Mouse (Mus musculus) heart, postnatal 4 days (tissue): ENCODE measurements around the gene Pth1r. TPM values are rescaled to one million over a fixed set of nuclear protein-coding genes. Genes with fewer than 3 reads are reported as not detected.
"Not testable (repeated sequence)": the region's sequence is repeated elsewhere in the genome, so short reads cannot be mapped to it uniquely, and the experiment has no call there.

Experiments
- DNase-seq: peaks from one replicate; pipeline ENCODE4 v3.0.0; 2021
- total RNA-seq, 2 experiments: library from RNA; stranded (reverse); gene quantifications; 2 replicates each; pipeline ENCODE4 v1.2.3; 2021

Gene Pth1r
- total RNA-seq, 2 experiments from 2014 or later: 16.4 to 19.3 TPM

DNA sequence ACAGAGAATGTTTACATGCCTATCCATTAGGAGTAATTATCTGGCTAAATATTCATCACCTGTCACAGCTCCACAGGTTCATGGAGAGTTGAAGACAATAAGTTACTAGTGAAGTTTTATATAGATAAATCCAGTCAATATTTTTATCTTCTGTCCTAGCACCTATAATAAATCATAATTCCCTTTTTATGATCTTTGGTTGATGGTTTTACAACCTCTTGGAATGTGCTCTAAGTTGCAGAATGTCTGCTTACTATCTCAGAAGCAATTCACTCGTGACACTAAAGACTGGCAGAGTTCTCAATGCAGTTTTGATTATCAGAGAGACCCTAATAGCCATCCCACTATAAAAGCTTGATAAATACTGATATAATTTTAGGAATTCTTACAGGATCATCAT lies 33.6 kb downstream of the Pth1r start:
- DNase-seq: no peak

DNA sequence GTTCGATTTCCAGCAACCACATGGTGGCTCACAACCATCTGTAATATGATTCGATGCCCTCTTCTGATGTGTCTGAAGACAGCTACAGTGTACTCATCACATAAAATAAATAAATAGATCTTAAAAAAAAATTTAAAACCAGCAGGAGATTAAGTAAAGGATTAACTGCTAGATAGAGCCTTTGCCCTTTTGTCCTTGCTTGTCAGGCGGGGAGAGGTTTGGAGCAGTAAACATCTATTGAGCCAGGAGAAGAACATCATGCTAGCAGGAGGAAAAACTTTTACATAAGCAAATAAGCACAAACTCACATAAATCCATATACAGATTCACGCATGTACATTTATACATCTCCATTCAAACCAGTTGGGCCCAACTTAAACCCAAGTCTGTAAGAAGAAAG lies 34.4 kb downstream of the Pth1r start:
- DNase-seq: no peak

DNA sequence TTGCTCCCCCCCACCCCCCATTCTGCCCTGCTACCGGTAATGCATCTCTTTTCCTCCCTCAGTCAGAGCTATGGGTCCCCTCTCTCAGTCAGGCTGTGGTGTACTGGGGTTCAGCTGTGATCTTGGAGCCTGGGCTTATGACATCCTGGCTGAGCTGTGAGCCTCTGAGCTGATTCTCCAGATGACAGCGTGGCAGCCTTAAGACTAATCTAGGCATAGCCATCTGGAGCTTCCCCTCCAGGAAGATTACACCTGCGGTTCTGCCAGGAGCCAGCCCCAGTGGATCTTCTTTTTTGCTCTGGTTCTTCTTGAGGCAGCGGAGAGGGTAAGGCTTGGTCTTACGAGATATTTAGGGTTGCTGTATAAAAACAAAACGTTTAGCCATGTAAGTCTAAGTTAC lies 34.9 kb downstream of the Pth1r start:
- no peak for DNase-seq

DNA sequence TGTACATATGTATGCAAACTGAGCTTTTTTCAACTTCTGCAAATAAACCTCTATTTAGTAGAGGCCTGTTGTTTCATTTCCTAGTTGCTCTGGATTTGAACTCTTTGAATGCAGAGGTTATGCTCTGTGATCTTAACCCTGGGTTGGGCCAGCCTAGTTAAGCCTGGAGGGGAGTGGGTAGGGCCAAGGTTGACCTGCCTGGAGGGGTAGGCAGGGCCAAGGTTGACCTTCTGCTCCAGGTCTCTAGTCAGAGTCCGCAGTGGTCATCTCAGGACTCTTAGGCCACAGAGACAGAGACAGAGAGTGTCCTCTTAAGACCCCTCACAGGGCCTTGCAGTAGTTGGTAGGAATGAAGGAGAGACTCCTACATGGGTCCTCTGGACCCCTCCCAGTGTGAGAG lies 35.4 kb downstream of the Pth1r start:
- no peak for DNase-seq

DNA sequence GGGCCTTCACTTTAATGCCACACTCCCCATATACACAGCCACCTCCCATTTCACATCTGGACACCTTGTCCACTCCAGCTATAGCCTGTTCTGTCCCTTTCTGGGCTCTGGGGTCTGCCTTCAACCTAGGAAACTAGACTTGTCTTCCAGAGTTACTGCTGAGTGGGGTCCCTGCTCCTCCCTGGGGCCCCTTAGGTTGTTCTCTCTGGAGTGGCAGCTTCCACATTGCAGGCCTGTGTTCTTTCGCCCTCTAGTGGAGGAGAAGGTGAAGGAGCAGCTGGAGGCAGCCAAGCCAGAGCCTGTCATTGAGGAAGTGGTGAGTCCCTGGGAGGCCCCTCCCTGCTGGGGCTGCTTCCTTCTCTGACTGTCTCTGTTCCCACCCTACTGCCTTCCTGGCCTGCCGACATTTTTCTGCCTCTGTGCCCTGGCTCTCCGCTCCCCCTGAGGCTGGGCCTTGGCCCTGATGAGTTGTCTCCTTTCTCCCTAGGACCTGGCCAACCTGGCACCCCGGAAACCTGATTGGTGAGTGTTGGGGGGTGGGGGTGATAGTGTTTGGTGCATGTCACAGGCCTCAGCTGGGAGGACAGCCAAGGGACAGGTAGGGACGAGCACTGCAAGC lies 37.2 kb downstream of the Pth1r start:
- peak; percentile 87 for DNase-seq

DNA sequence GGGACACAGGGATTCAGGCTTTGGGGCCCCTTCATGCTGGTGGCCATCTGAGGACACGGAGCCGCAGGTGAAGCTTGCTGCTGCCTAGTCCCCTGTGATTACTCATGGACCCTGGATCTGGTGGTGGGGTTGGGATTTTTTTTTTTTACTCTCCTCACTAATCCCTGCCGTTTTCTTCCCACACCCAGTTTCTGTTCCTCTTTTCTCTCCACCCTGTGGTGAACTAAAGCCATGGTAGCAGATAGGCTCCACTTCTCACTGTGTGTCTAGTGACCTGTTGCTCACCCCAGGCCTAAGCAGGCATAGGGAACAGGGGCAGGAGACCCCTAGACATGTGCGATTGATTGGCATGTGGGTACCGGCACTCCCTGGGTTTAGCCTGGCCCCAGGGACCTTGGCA lies 40.2 kb downstream of the Pth1r start:
- DNase-seq: no peak

DNA sequence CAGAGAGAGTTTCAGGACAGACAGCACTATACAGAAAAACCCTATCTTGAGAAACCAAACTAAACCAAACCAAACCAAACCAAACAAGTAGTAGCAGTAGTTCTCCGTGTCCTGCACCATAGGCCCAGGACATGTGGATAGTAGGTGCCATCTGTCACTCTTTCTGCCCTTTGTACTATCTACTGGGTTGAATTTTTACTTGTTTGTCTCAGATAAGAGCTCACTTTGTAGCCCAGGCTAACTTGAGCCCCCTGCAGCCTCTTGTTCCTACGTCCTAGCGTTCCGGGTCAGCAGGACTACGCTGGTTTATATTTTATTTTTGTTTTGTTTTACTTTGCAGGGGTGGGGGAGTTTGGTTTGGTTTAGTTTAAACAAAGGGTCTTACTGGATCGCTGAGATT lies 43.0 kb downstream of the Pth1r start:
- DNase-seq: no peak

DNA sequence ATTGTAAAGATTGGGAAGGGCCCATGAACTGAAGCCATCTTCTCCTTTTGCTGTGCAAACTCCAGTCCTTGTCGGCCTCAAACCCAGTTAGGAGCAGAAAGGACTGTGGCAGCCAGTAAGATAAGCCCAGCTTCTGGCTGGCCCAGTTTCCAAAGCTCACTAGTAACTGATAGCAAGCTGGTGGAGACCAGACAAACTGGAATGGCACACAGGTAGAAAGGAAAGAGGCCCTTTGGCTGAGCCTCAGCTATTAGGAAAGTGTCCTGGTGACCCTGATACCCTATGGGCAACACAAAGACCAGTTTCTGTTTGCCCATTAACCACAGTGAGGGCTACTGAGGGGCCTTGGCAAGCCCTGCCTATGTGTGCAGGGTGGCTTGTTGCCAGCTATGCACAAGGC lies 44.1 kb downstream of the Pth1r start:
- DNase-seq: no peak

DNA sequence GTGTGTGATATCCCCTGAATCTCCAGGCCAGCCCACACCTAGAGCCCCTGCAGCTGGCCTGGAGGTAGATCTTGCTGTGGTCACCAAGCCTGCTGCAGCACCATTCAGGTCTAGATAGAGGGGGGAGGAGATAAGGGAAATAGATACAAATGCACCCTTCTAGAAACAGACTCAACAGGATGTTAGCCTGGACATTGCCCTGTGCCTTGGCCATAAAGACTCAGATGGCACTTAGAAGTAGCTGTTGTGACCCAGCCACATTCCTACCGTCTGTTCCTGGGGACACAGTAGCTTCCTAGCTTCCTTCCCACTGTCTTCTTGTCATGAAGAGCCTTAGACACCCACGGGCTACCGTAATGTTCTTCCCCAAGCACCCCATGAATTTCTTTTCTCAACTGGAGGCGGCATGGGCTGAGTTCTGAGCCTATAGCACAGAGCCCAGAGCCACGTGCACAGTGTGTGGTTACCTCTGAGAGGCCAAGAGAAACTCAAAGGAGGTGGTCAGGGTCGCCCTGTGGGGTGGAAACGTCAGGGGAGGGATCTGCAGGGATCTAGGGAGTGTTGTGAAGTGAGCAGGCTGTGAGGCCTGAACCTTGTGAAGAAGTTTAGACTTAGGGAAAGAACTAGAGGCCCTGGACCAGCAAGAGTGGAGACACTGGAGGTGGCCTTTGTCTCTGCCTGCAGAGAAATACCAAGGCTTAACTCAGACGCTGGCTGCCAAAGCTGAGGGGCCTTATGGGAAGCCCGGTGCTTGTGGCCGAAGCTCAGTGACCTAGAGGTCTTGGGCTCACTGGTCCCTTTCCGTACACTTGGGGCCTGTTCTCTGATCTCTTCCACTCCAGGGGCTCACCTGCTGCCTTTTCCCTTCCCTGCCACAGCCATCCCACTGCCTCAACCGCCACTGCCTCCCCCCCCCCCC lies 45.6 kb downstream of the Pth1r start:
- no peak for DNase-seq

DNA sequence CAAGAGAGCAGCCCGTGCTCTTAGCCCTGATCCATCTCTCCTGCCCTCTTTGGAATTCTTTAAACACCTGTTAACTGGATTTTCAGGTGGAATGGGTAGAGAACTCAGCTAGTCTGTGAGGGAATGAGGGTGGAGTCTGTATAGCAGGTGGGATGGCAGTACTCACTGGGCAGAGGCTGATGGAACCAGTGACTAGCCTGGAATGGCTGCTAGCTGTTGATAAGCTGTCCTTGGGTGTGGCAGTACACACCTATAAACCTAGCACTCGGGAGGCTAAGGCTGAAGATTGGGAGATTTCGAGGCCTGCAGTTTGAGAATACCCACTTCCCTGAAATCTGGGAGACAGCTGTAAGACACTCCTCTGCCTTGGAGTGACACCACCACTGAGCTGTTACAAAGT lies 47.4 kb downstream of the Pth1r start:
- DNase-seq: no peak

DNA sequence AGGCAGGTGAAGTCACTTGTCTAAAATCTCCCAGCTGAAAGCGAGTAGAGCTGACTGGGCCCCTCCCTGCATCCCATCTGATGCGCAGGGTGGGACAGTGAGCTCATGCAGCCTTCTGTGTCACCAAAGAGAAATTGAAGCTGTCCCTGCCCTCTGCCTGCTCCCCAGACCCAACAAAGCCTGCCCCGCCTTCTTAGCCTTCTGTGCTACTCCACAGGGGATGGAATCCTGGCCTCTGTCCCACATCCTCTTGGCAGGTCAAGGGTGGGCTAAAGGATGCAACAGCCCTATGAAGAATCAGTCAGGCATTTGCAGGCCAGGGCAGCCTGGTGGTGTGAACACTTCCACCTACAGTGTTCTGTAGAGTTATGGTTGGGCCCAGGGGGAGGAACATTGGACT lies 49.5 kb downstream of the Pth1r start:
- peak; percentile 67 for DNase-seq

DNA sequence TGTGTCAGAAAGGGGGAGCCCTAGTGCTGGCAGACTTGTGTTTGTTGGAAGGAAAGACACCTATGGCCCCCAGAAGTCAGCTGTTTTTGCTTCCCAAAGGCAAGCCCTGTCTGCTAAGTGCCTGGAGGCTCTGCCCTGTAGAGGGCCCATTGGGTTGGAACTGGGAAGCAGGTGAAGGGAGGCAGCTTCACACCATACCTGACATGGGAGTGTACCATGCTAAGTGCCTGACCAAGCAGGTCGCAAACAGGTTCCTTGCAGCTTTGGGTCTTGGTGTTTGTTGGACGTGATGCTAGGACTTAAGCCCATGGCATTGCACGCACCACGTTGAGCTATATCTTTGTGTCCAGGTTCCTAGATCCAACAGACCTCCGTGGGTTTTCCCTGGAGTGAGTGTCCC lies 50.5 kb downstream of the Pth1r start:
- no peak for DNase-seq

DNA sequence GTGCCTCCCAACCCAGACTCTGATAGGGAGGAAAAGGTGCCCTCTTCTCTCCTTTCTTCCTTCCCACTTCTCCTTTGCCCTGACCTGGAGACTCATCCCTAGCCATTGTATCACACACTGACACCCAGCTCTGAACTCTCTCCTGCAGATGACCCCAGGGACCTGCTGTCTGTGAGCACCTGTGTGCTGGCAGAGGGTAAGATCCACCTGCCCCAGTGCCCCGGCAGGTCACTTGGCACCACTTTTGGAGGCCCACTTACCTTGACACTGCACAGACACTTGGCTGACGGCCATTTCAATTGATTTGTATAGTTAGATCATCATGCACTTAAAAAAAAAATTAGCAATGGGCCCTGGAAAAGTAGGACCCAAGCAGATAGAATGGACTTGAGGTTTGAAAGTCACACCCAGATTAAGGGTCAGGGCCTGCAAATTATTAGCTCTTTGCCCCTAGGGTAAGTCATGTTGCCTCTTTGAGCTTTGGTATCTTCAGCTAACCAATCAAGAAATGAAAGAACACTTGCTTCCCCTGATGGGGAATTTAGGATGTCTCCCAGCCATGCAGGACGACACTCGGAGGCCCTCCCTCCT lies 51.7 kb downstream of the Pth1r start:
- no peak for DNase-seq

DNA sequence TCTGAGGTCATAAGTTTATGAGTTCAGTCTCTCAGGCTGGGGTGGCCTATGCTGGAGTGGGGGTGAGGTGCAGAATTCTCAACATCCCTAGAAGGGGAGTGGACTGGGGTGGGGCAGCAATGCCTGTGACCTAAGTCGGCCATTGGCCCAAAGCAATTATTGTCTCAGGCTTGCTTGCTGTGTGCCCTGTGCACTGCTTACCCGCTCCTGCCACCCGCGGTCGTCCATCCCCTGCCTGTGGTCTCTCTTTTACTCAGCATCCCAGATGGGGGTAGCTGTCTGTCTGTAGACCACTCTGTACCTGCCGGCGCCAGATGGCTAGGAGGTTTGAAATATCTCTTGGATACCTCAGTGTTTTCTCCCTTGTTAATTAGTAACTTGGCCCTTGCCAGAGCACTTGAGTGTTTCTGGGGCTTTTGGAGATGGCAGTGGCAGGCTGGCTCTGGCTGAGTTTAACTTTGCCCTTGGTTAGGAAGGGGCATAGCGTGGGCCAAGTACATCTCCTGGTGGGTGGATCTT lies 57.6 kb downstream of the Pth1r start:
- no peak for DNase-seq

DNA sequence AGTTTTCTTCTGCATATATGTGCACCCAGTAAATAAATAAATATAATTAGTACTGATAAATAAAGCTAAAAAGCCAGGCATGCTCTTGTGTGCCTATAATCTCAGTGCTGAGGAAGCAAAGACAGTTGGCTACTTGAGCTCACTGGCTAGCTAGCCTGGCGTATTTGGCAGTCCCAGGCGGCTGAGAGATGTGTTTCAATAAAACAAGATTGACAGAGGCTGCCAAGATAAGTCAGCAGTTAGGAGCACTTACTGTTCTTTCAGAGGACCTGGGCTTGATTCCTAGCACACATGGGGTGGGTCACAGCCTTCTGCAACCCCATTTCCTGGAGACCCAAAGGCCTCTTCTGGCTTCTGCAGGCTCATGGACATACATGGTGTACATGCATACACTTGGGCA lies 59.1 kb downstream of the Pth1r start:
- DNase-seq: no peak

DNA sequence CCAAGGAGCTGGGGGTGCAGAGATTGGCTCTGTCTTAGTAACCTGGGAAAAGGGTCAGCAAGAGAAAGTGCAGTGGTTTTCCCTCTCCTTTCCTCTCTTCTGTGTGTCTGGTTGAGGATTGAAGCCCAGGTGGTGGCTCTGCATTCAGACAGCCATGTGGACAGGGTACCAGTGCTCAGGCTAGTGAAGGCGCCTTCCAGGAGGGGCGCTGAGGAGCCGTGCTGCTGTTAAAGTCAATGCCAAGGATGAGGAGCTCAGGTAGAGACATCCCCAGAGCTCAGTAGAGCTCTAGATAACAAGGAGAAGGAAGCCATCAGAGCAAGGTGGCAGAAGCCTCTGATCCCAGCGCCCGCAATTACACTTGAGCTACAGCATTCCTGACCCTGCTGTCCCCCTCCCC lies 59.9 kb downstream of the Pth1r start:
- DNase-seq: no peak

DNA sequence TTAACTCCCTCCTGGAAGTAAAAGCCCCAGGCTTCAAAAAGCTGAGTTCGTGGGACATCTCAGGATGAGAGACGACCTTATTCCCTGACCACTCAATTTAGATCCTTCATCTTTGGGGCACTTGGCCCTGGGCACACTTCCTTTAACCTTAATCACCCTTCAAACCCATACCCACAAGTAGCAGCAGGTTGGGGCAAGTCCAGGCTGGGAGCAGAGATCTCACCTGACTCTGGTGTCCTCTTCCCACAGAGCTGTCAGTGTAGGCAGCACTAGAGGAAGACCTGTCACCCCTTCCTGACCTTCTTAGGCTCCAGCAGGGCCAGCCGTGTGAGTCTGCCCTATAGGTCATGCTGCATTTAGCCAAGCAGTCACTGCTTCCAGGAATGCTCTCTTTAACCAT lies 60.5 kb downstream of the Pth1r start:
- DNase-seq: no peak

DNA sequence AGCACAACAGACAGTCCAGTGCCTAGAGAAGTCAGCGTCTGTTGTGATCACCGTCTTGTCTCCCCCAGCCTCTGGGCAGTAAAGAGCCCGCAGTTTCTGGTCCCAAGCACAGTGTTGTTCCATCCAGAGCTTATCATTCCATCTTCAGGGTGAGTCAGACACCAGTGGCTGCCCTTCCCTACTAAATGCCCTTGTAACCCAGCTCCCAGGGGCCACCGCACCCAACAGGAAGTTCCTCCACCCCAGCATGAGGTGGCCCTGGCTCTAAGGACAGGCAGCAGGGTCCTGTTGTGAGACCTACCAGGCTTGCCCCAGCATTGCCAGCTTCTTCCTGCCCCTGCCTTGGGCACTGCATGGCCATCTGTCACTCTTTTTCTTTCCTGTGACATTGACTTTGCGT lies 61.4 kb downstream of the Pth1r start:
- no peak for DNase-seq

DNA sequence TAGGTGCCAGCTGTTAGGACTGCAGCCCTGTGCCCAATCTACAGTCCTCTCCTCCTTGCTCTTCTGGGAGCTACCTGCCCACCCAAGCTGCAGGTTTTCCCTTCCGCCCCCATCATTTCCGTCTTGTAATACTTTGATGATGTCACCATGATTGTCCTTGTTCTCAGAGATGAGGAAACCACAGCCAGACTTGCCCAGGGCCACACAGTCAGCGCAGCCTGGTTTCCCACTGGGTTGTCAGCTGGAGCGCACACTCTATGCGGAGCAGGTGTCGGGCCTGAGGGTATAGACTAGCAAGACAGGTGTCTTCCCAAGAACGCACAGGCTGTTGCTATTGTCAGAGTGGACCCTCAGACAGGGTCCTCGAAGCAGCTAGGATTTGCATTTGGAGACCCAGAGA lies 61.8 kb downstream of the Pth1r start:
- DNase-seq: no peak

DNA sequence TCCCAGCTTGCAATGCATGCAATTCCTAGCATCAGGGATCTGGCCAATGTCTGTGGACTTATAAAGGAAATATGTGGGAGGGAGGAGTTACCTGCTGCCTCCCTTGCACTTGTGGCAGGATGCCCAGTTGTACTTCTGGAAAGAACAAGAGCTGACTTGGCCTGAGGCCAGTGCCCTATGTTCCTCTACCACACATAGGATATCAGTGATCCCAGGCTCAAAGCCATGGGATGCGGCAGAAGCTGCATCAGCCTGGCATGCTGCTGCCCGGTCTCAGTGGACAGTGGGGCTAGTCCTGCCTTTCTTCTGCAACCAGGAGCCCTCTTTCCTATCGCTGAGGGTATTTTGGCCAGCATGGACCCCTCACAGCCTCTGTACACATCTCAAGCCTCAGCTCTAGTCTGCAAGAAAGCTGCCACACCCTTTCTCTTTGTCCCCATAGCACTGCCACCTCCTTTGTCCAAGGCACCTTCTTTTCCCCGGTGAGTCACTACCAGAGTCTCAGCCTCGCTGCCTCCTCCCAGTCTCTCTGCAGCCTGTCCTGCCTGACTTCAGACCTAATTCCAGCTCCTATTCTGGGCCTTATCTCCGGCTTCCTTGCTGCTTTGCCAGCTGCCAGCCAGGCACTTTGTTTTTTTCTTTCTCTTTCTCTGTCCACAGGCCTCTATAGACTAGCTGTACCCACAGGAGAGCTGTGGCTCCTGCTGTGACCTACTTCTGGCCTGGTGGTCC lies 62.7 kb downstream of the Pth1r start:
- peak; percentile 90 for DNase-seq

DNA sequence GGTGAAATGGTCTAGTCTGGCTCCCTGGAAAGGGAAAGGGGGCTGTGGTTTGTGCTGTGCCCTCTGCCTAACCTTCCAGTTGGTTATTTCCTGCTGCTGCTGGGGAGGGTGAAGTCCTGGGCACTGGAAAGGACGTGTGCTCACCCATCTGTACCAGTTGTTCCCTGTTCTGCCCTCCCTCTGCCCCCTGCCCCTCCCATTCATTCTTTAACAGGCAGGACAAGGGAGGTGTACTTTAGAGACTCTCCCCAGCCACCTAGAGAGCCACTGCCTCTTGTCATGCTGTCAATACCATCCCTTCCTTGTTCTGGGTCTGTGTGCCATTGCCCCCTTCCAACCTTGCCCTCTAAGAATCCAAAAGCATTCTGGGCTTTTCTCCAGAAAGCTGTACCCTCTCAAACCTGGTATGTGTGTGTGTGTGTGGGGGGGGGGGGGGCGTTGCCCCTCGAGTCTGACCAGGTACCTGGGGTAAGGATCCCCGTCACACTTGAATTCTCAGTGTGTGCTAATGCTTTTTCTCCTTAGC lies 63.3 kb downstream of the Pth1r start:
- no peak for DNase-seq

DNA sequence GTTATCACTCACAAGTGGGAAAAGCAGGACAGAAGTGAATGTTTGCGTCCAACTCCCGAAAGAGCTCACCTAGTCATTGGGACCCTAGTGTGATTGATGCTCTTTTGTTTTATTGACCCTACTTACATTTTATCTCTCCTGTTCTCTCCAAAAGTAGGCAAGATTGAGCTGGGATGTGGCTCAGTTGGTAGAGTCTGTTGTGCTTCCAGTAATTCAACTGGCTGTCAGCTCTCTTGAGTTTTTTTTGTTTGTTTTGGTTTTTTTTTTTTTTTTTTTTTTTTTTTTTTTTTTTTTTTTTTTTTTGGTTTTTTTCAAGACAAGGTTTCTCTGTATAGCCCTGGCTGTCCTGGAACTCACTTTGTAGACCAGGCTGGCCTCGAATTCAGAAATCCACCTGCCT lies 64.2 kb downstream of the Pth1r start:
- DNase-seq: not testable (repeated sequence)

DNA sequence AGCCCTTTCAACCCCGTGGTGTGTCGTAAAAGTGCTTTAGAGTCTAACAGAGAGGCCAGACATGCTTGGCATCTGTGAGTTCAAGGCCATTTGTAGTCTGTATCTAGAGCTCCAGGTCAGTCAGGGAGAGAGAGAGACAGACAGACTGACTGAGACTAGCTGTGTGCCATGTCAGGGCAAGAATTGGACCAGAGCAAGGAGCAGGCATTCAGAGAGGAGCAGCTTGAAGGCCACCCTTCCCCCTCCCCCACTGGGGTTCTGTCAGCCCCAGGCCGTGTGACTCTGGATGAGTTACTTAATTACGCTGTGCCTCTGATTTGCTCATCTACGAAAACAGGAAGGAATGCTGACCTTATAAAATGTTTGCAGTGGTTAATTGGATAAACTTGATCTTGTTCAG lies 64.7 kb downstream of the Pth1r start:
- no peak for DNase-seq
